Mouse (Mus musculus): ENCODE measurements at regions not wholly inside any gene's neighbourhood (a gene's known extent, or its start where the extent isn't known, plus 50 kb on each side); places are given as distances from the start of the nearest gene placed in this dataset.

- H3K27ac ChIP-seq (replicated peaks; ENCODE audit: low read depth, low read length): no peak overlapping the region
- no peak overlapping the region for H3K4me3 ChIP-seq (ENCODE audit: low read depth, low read length)
- H3K9ac ChIP-seq (replicated peaks; ENCODE audit: low read length): no peak overlapping the region
- H3K27me3 ChIP-seq (ENCODE audit: control insufficient read depth, insufficient read depth, low read length): no peaks in the 10 kb centered on the region
- no peaks in the 10 kb centered on the region for H3K9me3 ChIP-seq (replicated peaks; ENCODE audit: control insufficient read depth, low read length)
- no peaks in the 10 kb centered on the region for H3K36me3 ChIP-seq (replicated peaks; ENCODE audit: control insufficient read depth, insufficient read depth, low read depth, low read length)
- no peaks in the 10 kb centered on the region for H3K4me1 ChIP-seq (ENCODE audit: control insufficient read depth, insufficient read depth, low read length)
- no peak overlapping the region for H3K4me2 ChIP-seq (ENCODE audit: low read depth, low read length)
- no peak for ATAC-seq (replicated peaks; ENCODE audit: insufficient number of reproducible peaks, low FRiP score, low TSS enrichment, low read depth)
- DNase-seq (ENCODE audit: low spot score): no peak
- 76% methylated on average over 5 of the region's 5 CpGs for WGBS
Measured at GRCm38 (mm10) chr1:146955688-146956214, 461.2 kb downstream of the Brinp3 start.

GRCm38 (mm10) chr1:146956347-146956746, 461.8 kb downstream of the Brinp3 start:
- H3K36me3 ChIP-seq (replicated peaks; ENCODE audit: control insufficient read depth, insufficient read depth, low read depth, low read length): no peaks in the 10 kb centered on the region
- no peak for DNase-seq (ENCODE audit: low spot score)
- H3K27me3 ChIP-seq (ENCODE audit: control insufficient read depth, insufficient read depth, low read length): no peaks in the 10 kb centered on the region
- no peaks in the 10 kb centered on the region for H3K4me1 ChIP-seq (ENCODE audit: control insufficient read depth, insufficient read depth, low read length)
- H3K9ac ChIP-seq (replicated peaks; ENCODE audit: low read length): no peak overlapping the region
- no peak for ATAC-seq (replicated peaks; ENCODE audit: insufficient number of reproducible peaks, low FRiP score, low TSS enrichment, low read depth)
- no peak overlapping the region for H3K27ac ChIP-seq (replicated peaks; ENCODE audit: low read depth, low read length)
- H3K9me3 ChIP-seq (replicated peaks; ENCODE audit: control insufficient read depth, low read length): no peaks in the 10 kb centered on the region
- H3K4me3 ChIP-seq (ENCODE audit: low read depth, low read length): no peak overlapping the region
- no peak overlapping the region for H3K4me2 ChIP-seq (ENCODE audit: low read depth, low read length)

- Histone ChIP-seq H3K27me3 (ENCODE audit: control insufficient read depth, insufficient read depth, low read length) (no peaks in the 10 kb centered on the region), H3K9ac (replicated peaks; ENCODE audit: low read length) (no peak overlapping the region)
Measured at GRCm38 (mm10) chr1:146960448-146960847, 465.9 kb downstream of the Brinp3 start.

GRCm38 (mm10) chr1:146967534-146967933, 473.0 kb downstream of the Brinp3 start:
- Histone ChIP-seq H3K4me2 (ENCODE audit: low read depth, low read length) (no peak overlapping the region), H3K36me3 (replicated peaks; ENCODE audit: control insufficient read depth, insufficient read depth, low read depth, low read length) (no peaks in the 10 kb centered on the region), H3K9me3 (replicated peaks; ENCODE audit: control insufficient read depth, low read length) (no peaks in the 10 kb centered on the region), H3K27ac (replicated peaks; ENCODE audit: low read depth, low read length) (no peak overlapping the region), H3K4me1 (ENCODE audit: control insufficient read depth, insufficient read depth, low read length) (no peaks in the 10 kb centered on the region), H3K4me3 (ENCODE audit: low read depth, low read length) (no peak overlapping the region), H3K27me3 (ENCODE audit: control insufficient read depth, insufficient read depth, low read length) (no peaks in the 10 kb centered on the region), H3K9ac (replicated peaks; ENCODE audit: low read length) (no peak overlapping the region)
- DNase-seq (ENCODE audit: low spot score) (no peak), ATAC-seq (replicated peaks; ENCODE audit: insufficient number of reproducible peaks, low FRiP score, low TSS enrichment, low read depth) (no peak)

More at GRCm38 (mm10) chr1:146960448-146960847, 465.9 kb downstream of the Brinp3 start:
- WGBS: 80% methylated on average over 3 of the region's 3 CpGs
- no peak overlapping the region for H3K4me2 ChIP-seq (ENCODE audit: low read depth, low read length)
- H3K4me1 ChIP-seq (ENCODE audit: control insufficient read depth, insufficient read depth, low read length): no peaks in the 10 kb centered on the region
- H3K4me3 ChIP-seq (ENCODE audit: low read depth, low read length): no peak overlapping the region
- no peak overlapping the region for H3K27ac ChIP-seq (replicated peaks; ENCODE audit: low read depth, low read length)
- no peaks in the 10 kb centered on the region for H3K9me3 ChIP-seq (replicated peaks; ENCODE audit: control insufficient read depth, low read length)
- DNase-seq (ENCODE audit: low spot score) (no peak), ATAC-seq (replicated peaks; ENCODE audit: insufficient number of reproducible peaks, low FRiP score, low TSS enrichment, low read depth) (no peak)
- H3K36me3 ChIP-seq (replicated peaks; ENCODE audit: control insufficient read depth, insufficient read depth, low read depth, low read length): no peaks in the 10 kb centered on the region

GRCm38 (mm10) chr1:146967993-146968392, 473.4 kb downstream of the Brinp3 start:
- H3K4me3 ChIP-seq (ENCODE audit: low read depth, low read length): no peak overlapping the region
- H3K27me3 ChIP-seq (ENCODE audit: control insufficient read depth, insufficient read depth, low read length): no peaks in the 10 kb centered on the region
- H3K27ac ChIP-seq (replicated peaks; ENCODE audit: low read depth, low read length): no peak overlapping the region
- no peak for ATAC-seq (replicated peaks; ENCODE audit: insufficient number of reproducible peaks, low FRiP score, low TSS enrichment, low read depth)
- no peaks in the 10 kb centered on the region for H3K36me3 ChIP-seq (replicated peaks; ENCODE audit: control insufficient read depth, insufficient read depth, low read depth, low read length)
- no peak overlapping the region for H3K9ac ChIP-seq (replicated peaks; ENCODE audit: low read length)
- no peaks in the 10 kb centered on the region for H3K9me3 ChIP-seq (replicated peaks; ENCODE audit: control insufficient read depth, low read length)
- no peak for DNase-seq (ENCODE audit: low spot score)
- WGBS: 80% methylated on average over 2 of the region's 2 CpGs
- H3K4me1 ChIP-seq (ENCODE audit: control insufficient read depth, insufficient read depth, low read length): no peaks in the 10 kb centered on the region
- no peak overlapping the region for H3K4me2 ChIP-seq (ENCODE audit: low read depth, low read length)

- Histone ChIP-seq H3K4me1 (ENCODE audit: control insufficient read depth, insufficient read depth, low read length) (no peaks in the 10 kb centered on the region), H3K4me3 (ENCODE audit: low read depth, low read length) (no peak overlapping the region), H3K9ac (replicated peaks; ENCODE audit: low read length) (no peak overlapping the region), H3K9me3 (replicated peaks; ENCODE audit: control insufficient read depth, low read length) (no peaks in the 10 kb centered on the region), H3K4me2 (ENCODE audit: low read depth, low read length) (no peak overlapping the region), H3K36me3 (replicated peaks; ENCODE audit: control insufficient read depth, insufficient read depth, low read depth, low read length) (no peaks in the 10 kb centered on the region), H3K27ac (replicated peaks; ENCODE audit: low read depth, low read length) (no peak overlapping the region), H3K27me3 (ENCODE audit: control insufficient read depth, insufficient read depth, low read length) (no peaks in the 10 kb centered on the region)
- 86% methylated on average over 5 of the region's 5 CpGs for WGBS
- ATAC-seq (replicated peaks; ENCODE audit: insufficient number of reproducible peaks, low FRiP score, low TSS enrichment, low read depth): no peak
- DNase-seq (ENCODE audit: low spot score): no peak
Measured at GRCm38 (mm10) chr1:146983433-146984186, 489.1 kb downstream of the Brinp3 start.

- Histone ChIP-seq H3K4me3 (ENCODE audit: low read depth, low read length) (no peak overlapping the region), H3K9me3 (replicated peaks; ENCODE audit: control insufficient read depth, low read length) (no peaks in the 10 kb centered on the region), H3K9ac (replicated peaks; ENCODE audit: low read length) (no peak overlapping the region), H3K27me3 (ENCODE audit: control insufficient read depth, insufficient read depth, low read length) (no peaks in the 10 kb centered on the region), H3K4me2 (ENCODE audit: low read depth, low read length) (no peak overlapping the region), H3K27ac (replicated peaks; ENCODE audit: low read depth, low read length) (no peak overlapping the region), H3K36me3 (replicated peaks; ENCODE audit: control insufficient read depth, insufficient read depth, low read depth, low read length) (no peaks in the 10 kb centered on the region), H3K4me1 (ENCODE audit: control insufficient read depth, insufficient read depth, low read length) (no peaks in the 10 kb centered on the region)
- DNase-seq (ENCODE audit: low spot score) (no peak), ATAC-seq (replicated peaks; ENCODE audit: insufficient number of reproducible peaks, low FRiP score, low TSS enrichment, low read depth) (no peak)
- WGBS: 59% methylated on average over 2 of the region's 2 CpGs
Measured at GRCm38 (mm10) chr1:147000018-147000417, 505.5 kb downstream of the Brinp3 start.

GRCm38 (mm10) chr1:147047714-147048113, 553.2 kb downstream of the Brinp3 start:
- H3K4me3 ChIP-seq (ENCODE audit: low read depth, low read length): no peak overlapping the region
- no peak for ATAC-seq (replicated peaks; ENCODE audit: insufficient number of reproducible peaks, low FRiP score, low TSS enrichment, low read depth)
- H3K4me1 ChIP-seq (ENCODE audit: control insufficient read depth, insufficient read depth, low read length): no peaks in the 10 kb centered on the region
- no peak overlapping the region for H3K27ac ChIP-seq (replicated peaks; ENCODE audit: low read depth, low read length)
- H3K9me3 ChIP-seq (replicated peaks; ENCODE audit: control insufficient read depth, low read length): no peaks in the 10 kb centered on the region
- DNase-seq (ENCODE audit: low spot score): no peak
- no peak overlapping the region for H3K4me2 ChIP-seq (ENCODE audit: low read depth, low read length)
- H3K36me3 ChIP-seq (replicated peaks; ENCODE audit: control insufficient read depth, insufficient read depth, low read depth, low read length): no peaks in the 10 kb centered on the region
- H3K27me3 ChIP-seq (ENCODE audit: control insufficient read depth, insufficient read depth, low read length): no peaks in the 10 kb centered on the region
- no peak overlapping the region for H3K9ac ChIP-seq (replicated peaks; ENCODE audit: low read length)
- 31% methylated on average over 2 of the region's 2 CpGs for WGBS

Measured in embryonic facial prominence, embryonic 11.5 days (tissue).